In genomic region chr2:139841359-139841758, GRCm38 (mm10) we compare ENCODE assay signal across 13 mouse cellular contexts.
DNase-seq lines count a peak whose midpoint lies in the region; ATAC-seq and TF ChIP-seq lines count a peak whose summit lies in the region.
"Had no signal": no experiment of that assay in that cellular context is flagged by ENCODE, and none has a peak within 500 bp of the region (broad histone marks: within the 10 kb centered on the region; RNA-seq: fewer than 3 reads in every experiment).

No protein-coding gene starts in this region.

- peak; percentile 53 to 71; a peak in 3 of 4 replicates for ATAC-seq in hematopoietic stem cell, adult 5-6 weeks (replicated peaks in 1 of 2; ENCODE audit: insufficient read depth in 1 of 2, low FRiP score in 2 of 2, low TSS enrichment in 1 of 2, low read depth in 1 of 2, poor library complexity in 2 of 2, severe bottlenecking in 2 of 2)
- no peak for ATAC-seq in monocyte, adult 5-6 weeks (replicated peaks; ENCODE audit: insufficient number of reproducible peaks, low FRiP score, low TSS enrichment, poor library complexity, severe bottlenecking)
- ATAC-seq in forebrain, embryonic 14.5 days: no peak

- no peak for TF ChIP-seq CTCF in layer of hippocampus, adult 2 months (conservative IDR thresholded peaks at IDR 0.05)

- H3K4me1 ChIP-seq in hindbrain, embryonic 10.5 days (replicated peaks): no peaks in the 10 kb centered on the region
- H3K4me1 ChIP-seq in forebrain, embryonic 14.5 days (ENCODE audit: control insufficient read depth, insufficient read depth, low read length): no peaks in the 10 kb centered on the region

- no peak overlapping the region for H3K4me3 ChIP-seq in layer of hippocampus, adult 2 months
- no peak overlapping the region for H3K4me3 ChIP-seq in hindbrain, embryonic 10.5 days
- H3K4me3 ChIP-seq in forebrain, embryonic 14.5 days (ENCODE audit: low read depth, low read length): no peak overlapping the region
- H3K4me3 ChIP-seq: erythroblast, embryonic 14.5 days had no signal

- no peaks in the 10 kb centered on the region for H3K36me3 ChIP-seq in hindbrain, embryonic 10.5 days
- H3K36me3 ChIP-seq in forebrain, embryonic 14.5 days (ENCODE audit: control insufficient read depth, insufficient read depth, low read length): no peaks in the 10 kb centered on the region

- no peaks in the 10 kb centered on the region for H3K27me3 ChIP-seq in hindbrain, embryonic 10.5 days (ENCODE audit: insufficient read depth, poor library complexity, severe bottlenecking)
- no peaks in the 10 kb centered on the region for H3K27me3 ChIP-seq in forebrain, embryonic 14.5 days (replicated peaks; ENCODE audit: control insufficient read depth, insufficient read depth, low read length)

- H3K4me2 ChIP-seq in forebrain, embryonic 14.5 days (ENCODE audit: low read length): no peak overlapping the region

- 93% methylated on average over 1 of the region's 1 CpGs for WGBS in hindbrain, embryonic 10.5 days
- WGBS in forebrain, embryonic 14.5 days: 94% methylated on average over 1 of the region's 1 CpGs

- H3K9me3 ChIP-seq in hindbrain, embryonic 10.5 days: no peaks in the 10 kb centered on the region
- H3K9me3 ChIP-seq in forebrain, embryonic 14.5 days (replicated peaks; ENCODE audit: control insufficient read depth, low read length): no peaks in the 10 kb centered on the region

- DNase-seq in layer of hippocampus, adult 9-11 months: peak; percentile 15
- DNase-seq in layer of hippocampus, adult 2 months (ENCODE audit: low spot score in 2 of 2): no peak
- peak; percentile 99 for DNase-seq in 416B (ENCODE audit: low read depth)
- peak; percentile 17 for DNase-seq in MEL-GATA-1-ER (ENCODE audit: extremely low read depth, low read depth)
- DNase-seq in hindbrain, embryonic 10.5 days (ENCODE audit: low spot score): no peak
- DNase-seq in forebrain, embryonic 14.5 days (ENCODE audit: low spot score): no peak
- DNase-seq: heart, postnatal 36 days; kidney, adult 11 months; kidney, postnatal 4 days; thymus, postnatal 25 days had no signal

- H3K9ac ChIP-seq in forebrain, embryonic 14.5 days (ENCODE audit: low read length): no peak overlapping the region

- no peak overlapping the region for H3K27ac ChIP-seq in layer of hippocampus, adult 2 months
- H3K27ac ChIP-seq in hindbrain, embryonic 10.5 days: no peak overlapping the region
- no peak overlapping the region for H3K27ac ChIP-seq in forebrain, embryonic 14.5 days (ENCODE audit: low read depth, low read length)

Comparison
In these comparisons a context has a peak if more than half of its experiments do, and no peak if none do; other contexts are left out.
1. DNase-seq: peak in layer of hippocampus, adult 9-11 months (single experiment), 416B (single experiment) and MEL-GATA-1-ER (single experiment); none in layer of hippocampus, adult 2 months (0 of 2), hindbrain, embryonic 10.5 days (single experiment) and forebrain, embryonic 14.5 days (single experiment).
2. ATAC-seq: peak in hematopoietic stem cell, adult 5-6 weeks (2 of 2); none in monocyte, adult 5-6 weeks (single experiment) and forebrain, embryonic 14.5 days (single experiment).